Mouse (Mus musculus): ENCODE results near the gene Tmc7.

The Tmc7 gene

GRCm38 (mm10) chr7:118585856-118586255, 1.3 kb upstream of the Tmc7 start:
- peak; percentile 84 to 92 for DNase-seq

GRCm38 (mm10) chr7:118584926-118585325, 390 bp upstream of the Tmc7 start:
- no peak for DNase-seq

GRCm38 (mm10) chr7:118583821-118584220, 715 bp downstream of the Tmc7 start:
- no peak for DNase-seq

- no peak for DNase-seq
Observed at GRCm38 (mm10) chr7:118579938-118580337, 4.6 kb downstream of the Tmc7 start.

- no peak for DNase-seq
Observed at GRCm38 (mm10) chr7:118578269-118578668, 6.3 kb downstream of the Tmc7 start.

GRCm38 (mm10) chr7:118572039-118572438, 12.5 kb downstream of the Tmc7 start:
- no peak for DNase-seq

GRCm38 (mm10) chr7:118571350-118571749, 13.2 kb downstream of the Tmc7 start:
- DNase-seq = no peak

- no peak for DNase-seq
Observed at GRCm38 (mm10) chr7:118569121-118569543, 15.4 kb downstream of the Tmc7 start.

- DNase-seq = no peak
Observed at GRCm38 (mm10) chr7:118554290-118554689, 30.2 kb downstream of the Tmc7 start.

- no peak for DNase-seq
Observed at GRCm38 (mm10) chr7:118553881-118554280, 30.7 kb downstream of the Tmc7 start.

- DNase-seq = no peak
Observed at GRCm38 (mm10) chr7:118547451-118547850, 37.1 kb downstream of the Tmc7 start.

GRCm38 (mm10) chr7:118544128-118544527, 40.4 kb downstream of the Tmc7 start:
- DNase-seq = no peak

- DNase-seq = no peak
Observed at GRCm38 (mm10) chr7:118535076-118535475, 49.5 kb downstream of the Tmc7 start.

GRCm38 (mm10) chr7:118534326-118534725, 50.2 kb downstream of the Tmc7 start:
- DNase-seq = no peak

GRCm38 (mm10) chr7:118533178-118533578, 51.4 kb downstream of the Tmc7 start, which contains the start of gene Coq7:
TSS of gene Coq7 (minus strand) at chr7:118533356.
- DNase-seq = peak; percentile 95 to 96

- peak; percentile 98 for DNase-seq
Observed at GRCm38 (mm10) chr7:118532519-118533177, 51.9 kb downstream of the Tmc7 start.

- DNase-seq = no peak
Observed at GRCm38 (mm10) chr7:118526967-118527366, 57.6 kb downstream of the Tmc7 start.

GRCm38 (mm10) chr7:118522077-118522476, 62.5 kb downstream of the Tmc7 start:
- DNase-seq = no peak

- no peak for DNase-seq
Observed at GRCm38 (mm10) chr7:118519661-118520060, 64.9 kb downstream of the Tmc7 start.

GRCm38 (mm10) chr7:118518687-118519086, 65.8 kb downstream of the Tmc7 start:
- peak; percentile 77 to 87 for DNase-seq

- DNase-seq = no peak
Observed at GRCm38 (mm10) chr7:118517819-118518218, 66.7 kb downstream of the Tmc7 start.

GRCm38 (mm10) chr7:118508556-118508955, 76.0 kb downstream of the Tmc7 start:
- DNase-seq = no peak

GRCm38 (mm10) chr7:118503844-118504243, 80.7 kb downstream of the Tmc7 start:
- no peak for DNase-seq

- peak in 1 of 2 experiments; percentile 8 for DNase-seq
Observed at GRCm38 (mm10) chr7:118502333-118502732, 82.2 kb downstream of the Tmc7 start.
